Mouse (Mus musculus) megakaryocyte, adult 5-6 weeks (primary cell): Measurements from ENCODE around the gene Bri3. TPM values are rescaled to one million over a fixed set of nuclear protein-coding genes. Genes with fewer than 3 reads are reported as not detected.

Source experiments
- ATAC-seq: 2 replicates; pipeline ENCODE4 v1.8.0; 2016; ENCODE audit warnings: mild to moderate bottlenecking, inconsistent platforms; ENCODE audit not compliant: poor library complexity, severe bottlenecking
- total RNA-seq, 2 experiments: library from RNA; stranded (forward) in 1 of 2; stranded (reverse) in 1 of 2; fragments of 153-499, 151-499 nt in 1 of 2; fragments of 221-1000, 200-1000 nt in 1 of 2; gene quantifications; 2 replicates each; pipeline versions ENCODE4 v1.2.3 to v1.2.4; 2015 to 2017

Bri3 gene
- 86.8 and 91.0 TPM in 2 replicates for total RNA-seq (2015)
- 20.1 and 33.8 TPM in 2 replicates for total RNA-seq (2017)

GRCm38 (mm10) chr5:144243901-144244487 lies at the start of gene Bri3:
Bri3 (plus strand) TSS chr5:144244437.
- ATAC-seq: no peak

- ATAC-seq: no peak
Measured at GRCm38 (mm10) chr5:144195567-144195966, 48.7 kb upstream of the Bri3 start.

DNA sequence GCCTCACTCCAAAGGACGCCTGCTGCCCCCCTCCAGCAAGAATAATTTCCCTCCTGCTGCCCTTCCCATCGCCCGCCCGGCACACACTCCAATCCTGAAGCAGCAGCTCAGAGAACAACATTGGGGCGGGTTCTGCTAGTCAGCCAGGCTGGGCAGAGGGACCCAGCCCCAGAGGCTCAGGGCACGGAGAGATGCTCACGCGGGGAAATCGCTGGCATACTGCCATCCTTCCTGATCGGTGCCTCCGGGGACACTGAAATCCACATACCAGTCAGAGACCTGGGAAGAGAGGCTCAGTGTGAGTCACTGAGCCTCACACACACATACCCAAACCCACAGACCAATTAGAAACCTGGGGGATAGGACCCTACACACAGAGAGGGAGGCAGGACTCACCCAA lies 43.6 kb upstream of the Bri3 start:
- ATAC-seq: no peak

- no peak for ATAC-seq
Measured at GRCm38 (mm10) chr5:144202430-144202829, 41.8 kb upstream of the Bri3 start.

DNA sequence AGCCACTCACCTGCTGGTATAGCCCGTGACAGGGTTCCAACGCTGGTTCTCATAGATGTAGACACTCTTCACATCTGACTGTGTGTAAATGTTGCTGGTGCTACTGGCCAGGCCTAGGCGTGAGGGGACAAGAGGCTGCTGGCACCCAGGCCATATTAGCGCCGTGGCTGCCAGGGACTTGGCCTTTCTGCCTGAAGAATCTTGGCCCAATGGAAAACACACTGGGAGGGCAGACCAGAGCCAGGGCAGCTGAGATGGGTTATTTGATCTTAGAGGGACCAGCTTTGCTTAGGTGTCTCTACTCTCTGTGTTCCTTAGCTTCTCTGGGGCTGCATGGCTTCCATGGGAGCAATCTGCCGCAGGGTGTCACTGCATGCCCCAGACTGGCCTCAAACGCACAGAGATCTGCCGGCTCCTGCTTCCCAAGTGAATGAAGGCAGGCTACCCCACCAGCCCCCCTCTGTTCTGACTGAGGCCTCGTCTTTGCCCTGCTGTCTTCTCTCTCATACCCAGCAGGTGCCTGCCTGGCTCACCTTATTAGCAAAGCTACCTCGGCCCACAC lies 40.8 kb upstream of the Bri3 start:
- ATAC-seq: no peak

- ATAC-seq: no peak
Measured at GRCm38 (mm10) chr5:144204303-144204702, 39.9 kb upstream of the Bri3 start.

DNA sequence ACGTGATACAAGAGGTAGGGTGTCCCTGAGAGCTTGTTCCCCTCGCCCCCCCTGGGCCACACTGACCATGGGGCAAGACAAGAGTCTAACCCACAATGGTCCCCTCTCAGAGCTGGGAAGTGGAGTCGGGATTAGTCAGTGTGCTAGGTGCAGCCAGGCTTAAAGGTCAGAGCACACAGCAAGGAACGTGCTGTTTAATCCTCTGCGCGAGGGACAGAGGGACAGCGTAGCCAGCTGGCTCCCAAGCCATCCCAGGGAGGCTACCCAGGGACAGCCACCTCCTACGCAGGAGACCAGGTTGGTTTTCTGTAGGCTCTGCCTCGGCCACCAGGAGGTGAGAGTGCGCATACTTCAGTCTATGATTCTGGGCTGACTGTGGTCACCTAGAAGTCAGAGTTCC lies 39.3 kb upstream of the Bri3 start:
- no peak for ATAC-seq

DNA sequence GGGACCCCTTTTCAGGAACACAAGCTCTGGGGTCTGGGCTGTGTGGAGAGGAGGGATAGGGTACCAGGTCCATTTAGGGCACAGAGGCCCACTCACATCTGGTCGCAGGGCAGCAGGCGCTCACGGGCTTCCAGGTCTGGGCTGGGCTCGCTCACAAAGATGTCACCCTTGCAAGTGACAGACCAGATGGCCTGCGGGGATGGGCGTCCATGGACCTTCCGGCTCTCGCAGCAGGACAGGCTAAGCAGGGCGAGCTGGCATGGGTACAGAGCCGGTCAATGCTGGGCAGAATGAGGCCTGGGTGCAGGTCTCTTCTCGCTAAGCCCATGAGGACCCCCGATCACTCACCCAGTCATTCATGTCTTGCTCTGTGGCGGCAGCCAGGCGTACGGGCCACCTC lies 38.2 kb upstream of the Bri3 start:
- no peak for ATAC-seq

DNA sequence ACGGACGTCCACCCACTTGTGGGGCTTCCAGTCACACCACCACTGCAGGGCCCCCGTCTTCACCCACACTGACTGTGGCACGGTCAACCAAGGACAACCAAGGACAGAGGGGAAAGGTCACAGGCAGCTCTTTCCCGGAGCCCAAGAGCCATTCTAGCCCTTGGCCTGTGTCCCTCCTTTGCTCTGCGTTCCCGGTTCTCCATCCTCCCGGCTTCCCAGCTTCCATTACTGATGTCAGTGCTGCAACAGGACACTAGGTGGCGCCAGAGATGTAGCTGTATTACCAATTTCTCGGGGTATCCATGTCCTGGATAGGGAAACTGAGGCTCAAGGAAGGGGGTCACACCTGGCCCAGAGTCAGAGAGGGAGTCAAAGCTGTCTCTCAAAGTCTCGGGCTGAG lies 36.8 kb upstream of the Bri3 start:
- peak; percentile 49 for ATAC-seq

GRCm38 (mm10) chr5:144214453-144214852 lies 29.8 kb upstream of the Bri3 start:
- ATAC-seq: peak; percentile 76

DNA sequence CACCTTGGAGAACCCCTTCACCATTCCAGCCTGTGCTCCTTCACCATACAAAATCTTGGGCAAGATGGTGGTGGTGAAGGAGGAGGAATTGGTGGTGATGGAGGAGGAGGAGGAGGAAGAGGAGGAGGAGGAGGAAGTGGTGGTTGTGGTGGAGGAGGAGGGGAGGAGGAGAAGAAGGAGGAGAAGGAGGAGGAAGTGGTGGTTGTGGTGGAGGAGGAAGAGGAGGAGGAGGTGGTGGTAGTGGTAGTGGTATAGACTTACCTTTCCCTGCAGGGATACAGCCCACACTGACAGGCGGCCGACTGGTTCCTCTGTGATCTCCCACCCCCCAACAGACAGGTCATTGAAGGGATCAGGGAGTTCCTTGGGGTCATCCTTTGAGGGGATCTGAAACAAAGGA lies 28.2 kb upstream of the Bri3 start:
- ATAC-seq: 0 out of 2 replicates have a peak, but pooled peaks have one; percentile 41

DNA sequence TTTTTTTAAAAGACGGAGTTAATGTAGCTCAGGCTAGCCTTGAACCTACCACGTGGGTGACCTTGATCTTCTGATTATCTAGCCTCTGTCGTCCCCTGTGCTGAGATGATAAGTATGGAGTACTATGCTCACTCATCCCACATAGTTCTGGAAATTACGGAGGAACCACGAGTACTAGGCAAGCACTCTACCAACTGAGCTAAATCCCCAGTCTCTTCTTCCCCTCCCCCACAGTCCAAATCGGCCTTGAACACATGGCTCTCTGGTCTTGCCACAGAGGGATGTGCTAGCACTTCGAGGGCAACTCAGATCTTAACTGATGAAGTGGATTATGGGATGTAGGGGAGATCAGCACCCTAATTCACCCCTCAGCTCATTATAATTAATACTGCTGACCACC lies 26.2 kb upstream of the Bri3 start:
- no peak for ATAC-seq

DNA sequence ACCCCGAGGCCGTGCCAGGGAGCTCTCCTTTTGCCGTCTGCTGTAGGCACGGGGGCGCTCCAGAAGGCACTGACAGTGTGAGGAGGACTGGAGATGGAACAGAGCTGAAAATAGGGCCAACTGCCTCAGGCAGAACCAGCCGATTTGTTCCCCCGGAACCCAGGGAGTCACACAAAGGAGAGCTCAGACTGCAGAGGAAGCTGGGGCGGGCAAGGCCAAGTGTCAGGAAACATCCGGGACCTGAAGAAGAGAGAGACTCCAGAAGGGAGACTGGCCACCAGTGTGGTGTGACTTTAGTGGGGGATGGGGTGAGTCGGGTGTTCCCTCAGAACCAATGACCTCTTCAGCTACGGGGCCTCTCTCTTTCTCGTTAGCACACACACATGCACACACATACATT lies 24.9 kb upstream of the Bri3 start:
- no peak for ATAC-seq

- no peak for ATAC-seq
Measured at GRCm38 (mm10) chr5:144219936-144220335, 24.3 kb upstream of the Bri3 start.

- peak; percentile 42 for ATAC-seq
Measured at GRCm38 (mm10) chr5:144221305-144221704, 22.9 kb upstream of the Bri3 start.

GRCm38 (mm10) chr5:144222811-144223502 lies 21.3 kb upstream of the Bri3 start:
- peak; percentile 13 for ATAC-seq

DNA sequence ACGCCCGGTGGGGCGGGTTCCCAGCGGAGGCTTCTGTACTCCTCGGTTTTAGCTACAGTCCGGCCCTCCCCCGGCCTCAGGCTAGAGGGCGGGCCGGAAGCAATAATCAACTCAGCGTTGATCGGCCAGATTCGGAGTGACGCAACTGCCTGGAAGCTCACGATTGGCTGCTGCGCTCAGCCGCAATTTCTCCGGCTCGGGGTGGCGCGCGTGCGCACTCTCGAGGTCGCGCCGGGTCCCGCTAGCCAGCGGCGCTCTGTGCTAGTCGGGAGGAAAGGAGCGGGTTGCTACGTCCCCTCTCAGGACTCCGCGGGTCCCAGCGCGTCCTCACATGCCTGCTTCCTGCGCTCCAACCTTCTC lies 20.8 kb upstream of the Bri3 start, which contains the start of gene Tecpr1:
Gene Tecpr1 (minus strand): TSS at position 113 of the 360 bp plus-strand sequence.
- peak; percentile 92 for ATAC-seq

DNA sequence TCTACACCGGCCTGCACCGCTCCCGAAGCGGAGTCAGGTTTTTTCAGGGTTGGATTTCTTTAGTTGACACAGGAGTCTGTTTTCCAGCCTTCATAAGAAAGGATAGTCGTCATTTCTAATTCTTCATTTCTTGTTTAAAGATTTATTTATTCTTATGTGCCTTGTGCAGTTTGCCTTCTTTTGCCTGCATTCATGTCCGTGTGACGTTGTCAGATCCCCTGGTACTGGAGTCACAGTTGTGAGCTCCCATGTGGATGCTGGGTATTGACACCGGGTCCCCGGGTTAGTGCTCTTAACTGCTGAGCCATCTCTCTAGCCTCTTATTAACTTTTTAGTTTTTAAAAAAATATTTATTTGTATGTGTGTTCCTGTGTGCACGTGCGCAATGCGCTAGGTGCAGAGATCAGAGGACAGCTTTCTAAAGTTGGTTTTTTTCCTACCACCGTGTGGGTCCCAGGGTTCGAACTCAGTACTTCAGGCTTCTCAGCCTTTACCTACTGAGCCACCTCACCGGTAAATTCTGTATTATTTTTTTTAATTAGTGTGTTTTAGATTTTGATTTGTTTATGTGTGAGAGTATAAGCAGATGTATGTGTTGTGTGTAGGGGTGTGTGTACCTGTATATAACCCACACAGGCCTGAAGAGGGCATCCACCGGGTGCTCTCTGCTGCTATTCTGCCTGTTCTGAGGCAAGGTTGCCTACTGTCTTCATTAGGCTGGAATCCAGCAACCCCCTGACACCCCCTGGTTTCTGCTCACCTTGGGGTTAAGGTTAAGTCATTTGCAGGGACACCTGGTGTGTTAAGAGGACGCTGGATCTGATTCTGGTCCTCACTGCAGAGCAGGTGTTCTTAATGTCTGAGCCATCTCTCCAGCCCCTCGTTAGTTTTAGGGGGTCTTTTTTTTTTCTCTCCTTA lies 20.1 kb upstream of the Bri3 start:
- ATAC-seq: no peak

GRCm38 (mm10) chr5:144226220-144226619 lies 18.0 kb upstream of the Bri3 start:
- ATAC-seq: no peak

GRCm38 (mm10) chr5:144230216-144230615 lies 14.0 kb upstream of the Bri3 start:
- ATAC-seq: no peak

- ATAC-seq: peak; percentile 89
Measured at GRCm38 (mm10) chr5:144231410-144231809, 12.8 kb upstream of the Bri3 start.
